Mouse (Mus musculus) left cerebral cortex, adult 9 months (tissue): ENCODE data around the gene Ang.

Experiments
- DNase-seq, 2 experiments: peaks; one replicate each; pipeline ENCODE4 v3.0.0; 2022; ENCODE audit warnings: low spot score in 2 of 2

Ang gene

DNA sequence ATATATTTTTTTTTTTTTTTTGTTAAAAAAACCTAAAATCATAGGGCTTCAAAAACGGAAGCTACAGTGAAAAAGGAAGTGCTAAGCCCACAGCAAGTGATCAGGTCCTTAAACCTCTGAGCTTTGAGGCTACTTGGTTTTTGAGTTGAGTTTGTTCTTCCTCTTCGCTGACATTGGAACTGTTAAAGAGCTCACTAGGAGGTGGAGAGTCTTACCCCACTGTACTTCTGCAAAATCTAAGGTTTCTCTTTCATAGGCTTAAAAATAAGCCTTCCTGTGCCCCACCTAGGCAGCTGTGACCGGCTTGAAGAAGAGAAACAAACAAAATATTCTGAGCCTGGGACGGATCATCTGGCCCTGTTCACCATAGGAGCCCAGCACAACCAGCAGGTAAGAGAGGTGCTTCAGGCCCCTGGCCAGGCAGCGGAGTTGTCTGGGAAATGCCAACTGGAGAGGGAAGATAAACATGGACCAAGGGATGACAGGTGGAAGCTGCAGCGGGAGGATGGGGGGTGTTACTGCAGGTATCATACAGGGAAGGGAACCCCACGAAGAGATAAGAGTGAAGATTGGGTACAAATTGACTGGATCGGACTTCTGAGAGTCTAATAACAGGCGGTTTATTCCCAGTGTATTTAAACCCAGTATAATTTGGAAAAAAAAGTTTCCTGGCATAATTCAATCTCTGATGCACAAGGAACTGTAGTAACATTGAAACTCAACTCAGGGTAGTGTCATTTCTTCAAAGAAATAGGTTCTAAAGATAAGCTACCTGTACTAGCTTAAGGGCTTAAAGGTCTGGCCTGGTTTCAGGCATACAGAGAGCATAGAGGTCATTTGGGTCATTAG lies 38.0 kb downstream of the Ang start:
- no peak for DNase-seq

DNA sequence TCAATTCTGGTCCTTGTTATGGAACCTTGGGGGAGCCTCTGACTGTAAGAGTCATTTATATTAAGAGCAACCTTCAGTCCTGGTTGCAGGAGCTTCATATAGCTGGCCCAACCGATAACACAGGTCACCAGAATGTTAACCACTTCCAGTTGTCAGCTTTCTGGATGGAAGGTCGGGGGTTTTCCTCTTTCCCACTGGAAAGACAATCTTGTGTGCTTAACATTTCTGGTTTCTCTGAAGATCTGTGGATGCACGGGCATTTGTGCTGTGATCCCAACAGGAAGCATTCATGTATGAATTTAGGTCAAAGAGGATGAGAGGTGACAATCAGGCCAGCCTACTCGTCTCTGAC lies 38.6 kb downstream of the Ang start:
- no peak for DNase-seq

DNA sequence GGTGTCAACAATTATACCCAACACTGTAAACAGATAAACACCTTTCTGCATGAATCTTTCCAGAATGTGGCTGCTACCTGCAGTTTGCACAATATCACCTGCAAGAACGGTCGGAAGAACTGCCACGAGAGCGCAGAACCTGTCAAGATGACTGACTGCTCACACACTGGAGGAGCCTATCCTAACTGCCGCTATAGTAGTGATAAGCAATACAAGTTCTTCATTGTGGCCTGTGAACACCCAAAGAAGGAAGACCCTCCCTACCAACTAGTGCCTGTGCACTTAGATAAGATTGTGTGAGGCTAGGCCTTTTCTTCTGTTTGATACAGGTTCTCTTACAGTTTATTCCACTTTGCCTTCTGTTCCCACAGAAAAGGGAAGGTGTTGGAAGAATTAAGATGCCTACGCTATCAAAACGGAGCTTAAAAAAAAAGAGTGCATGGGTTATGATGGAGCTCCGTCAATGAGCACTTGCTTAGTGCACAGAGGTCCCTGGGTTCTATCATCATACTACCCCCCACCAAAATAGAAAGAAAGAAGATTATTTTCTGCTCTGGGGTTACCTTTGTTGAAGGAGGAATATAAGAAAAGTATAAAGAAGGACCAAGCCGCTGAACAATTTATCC lies 39.5 kb downstream of the Ang start:
- no peak for DNase-seq

DNA sequence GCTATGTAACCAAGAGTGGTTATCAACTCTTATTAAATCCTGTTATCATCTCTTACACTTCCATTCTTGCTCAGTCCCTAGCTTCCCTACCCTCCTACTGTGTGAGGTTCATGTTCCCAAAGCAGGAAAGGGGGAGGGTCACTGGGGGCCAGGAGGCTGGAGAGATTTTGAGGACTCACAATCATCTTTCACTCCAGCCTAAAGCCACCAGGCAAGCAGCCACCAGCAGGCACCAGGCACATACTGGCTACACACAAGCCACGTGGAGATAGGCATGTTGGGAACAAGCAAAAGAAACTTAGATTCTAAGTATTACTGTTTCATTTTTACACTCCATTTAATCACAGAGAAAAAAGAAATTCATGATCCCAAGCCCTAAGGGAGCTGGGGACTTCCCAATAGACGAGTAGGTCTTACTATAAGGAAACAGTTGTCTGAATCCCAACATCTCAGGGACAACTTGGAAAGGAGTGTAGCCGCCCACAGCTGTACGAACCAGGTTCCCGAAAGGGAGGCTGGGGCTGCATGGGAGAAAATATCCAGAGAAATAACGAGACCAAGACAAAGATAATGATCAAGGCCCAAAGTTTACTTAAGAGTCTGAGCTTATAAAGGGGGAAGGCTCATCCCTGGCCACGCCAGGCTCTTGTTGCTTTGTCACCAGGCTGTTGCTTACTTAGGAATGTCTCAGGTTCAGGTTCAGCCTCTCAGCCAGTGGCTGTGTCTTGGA lies 40.3 kb downstream of the Ang start:
- DNase-seq: no peak

DNA sequence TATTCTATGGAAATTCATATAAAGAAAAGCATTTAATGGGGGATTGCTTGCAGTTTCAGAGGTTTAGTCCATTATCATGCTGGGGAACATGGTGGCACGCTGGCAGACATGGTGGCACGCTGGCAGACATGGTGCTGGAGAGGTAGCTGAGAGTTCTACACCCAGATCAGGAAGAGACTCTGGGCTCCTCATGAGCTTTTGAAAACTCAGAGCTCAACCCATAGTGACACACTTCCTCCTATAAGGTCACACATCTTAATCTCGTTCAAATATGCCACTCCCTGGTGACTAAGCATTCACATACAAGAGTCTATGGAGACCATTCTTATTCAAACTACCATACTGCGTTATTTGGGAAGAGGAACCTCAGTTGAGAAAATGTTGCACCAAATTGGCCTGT lies 41.4 kb downstream of the Ang start:
- DNase-seq: no peak

DNA sequence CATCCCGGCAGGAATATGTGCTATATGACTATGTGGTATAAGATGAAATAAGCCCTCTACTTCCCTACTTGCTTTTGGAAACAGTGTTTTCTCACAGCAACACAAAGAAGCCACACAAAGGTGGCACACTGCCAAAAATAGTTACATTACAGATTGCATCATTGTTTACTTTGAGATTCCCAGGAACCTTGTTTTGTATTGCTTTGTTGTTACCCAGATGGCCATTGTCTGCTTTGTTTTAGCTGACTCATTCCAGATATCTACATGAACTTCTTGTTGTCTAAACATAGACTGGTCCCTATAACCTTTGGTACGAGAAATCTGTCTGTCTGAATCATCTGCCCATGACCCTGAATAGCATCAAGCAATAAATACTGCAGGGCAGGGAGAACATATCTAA lies 49.4 kb downstream of the Ang start:
- no peak for DNase-seq

DNA sequence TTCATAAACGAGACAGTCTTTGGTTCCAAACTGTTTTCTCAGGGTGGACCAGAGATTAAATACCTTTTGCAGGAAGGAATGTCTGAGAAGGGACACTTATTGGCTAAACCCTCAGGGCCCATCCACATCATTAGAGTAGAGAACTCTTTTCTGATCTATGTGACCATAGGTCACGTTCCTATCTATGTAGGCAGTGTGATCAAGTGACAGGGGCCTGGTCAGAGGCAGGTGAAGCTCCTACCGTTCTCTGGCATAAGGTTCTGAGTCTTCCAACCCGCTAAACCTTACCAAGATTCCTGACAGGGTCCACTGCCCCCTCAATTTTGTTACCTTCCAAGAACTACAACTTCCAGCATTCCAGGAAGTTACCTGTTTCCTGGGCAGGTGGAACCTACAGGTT lies 51.2 kb downstream of the Ang start:
- DNase-seq: no peak

DNA sequence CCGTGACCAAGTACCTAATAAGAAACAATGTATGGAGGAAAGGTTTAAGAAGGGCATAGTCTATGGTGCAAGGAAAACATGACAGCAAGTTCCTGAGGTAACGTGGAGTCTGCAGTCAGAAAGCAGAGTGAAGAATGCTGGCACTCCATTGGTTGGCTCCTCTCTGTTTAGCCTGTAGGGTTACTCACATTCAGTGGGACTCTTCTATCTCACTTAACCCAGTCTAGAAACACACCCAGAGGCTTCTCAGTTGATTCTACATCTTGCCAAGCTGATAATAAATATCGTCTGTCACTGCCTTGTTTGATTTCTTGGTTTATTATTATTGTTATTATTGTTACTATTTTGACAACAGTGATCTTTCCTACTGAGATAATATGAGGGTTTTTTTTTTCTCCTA lies 51.6 kb downstream of the Ang start:
- DNase-seq: no peak

DNA sequence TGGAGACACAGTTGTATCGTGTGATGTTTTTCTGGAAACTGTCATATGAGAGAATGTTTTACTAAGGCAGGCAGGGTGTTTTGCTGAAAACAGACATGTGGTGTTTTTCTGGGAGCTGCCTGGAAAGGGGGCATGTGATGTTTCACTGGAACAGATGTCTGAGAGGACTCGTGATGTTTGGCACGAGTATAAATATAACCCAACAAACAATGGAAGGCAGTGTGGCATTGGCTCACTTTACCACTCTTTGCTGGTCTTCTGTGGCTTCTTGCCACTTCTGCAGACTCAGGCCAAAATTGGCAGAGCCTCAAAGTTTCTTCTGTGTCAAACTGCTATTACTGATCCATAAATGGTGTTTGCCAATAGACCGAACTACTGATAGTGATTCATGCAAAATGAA lies 52.3 kb downstream of the Ang start:
- peak; percentile 23 for DNase-seq

DNA sequence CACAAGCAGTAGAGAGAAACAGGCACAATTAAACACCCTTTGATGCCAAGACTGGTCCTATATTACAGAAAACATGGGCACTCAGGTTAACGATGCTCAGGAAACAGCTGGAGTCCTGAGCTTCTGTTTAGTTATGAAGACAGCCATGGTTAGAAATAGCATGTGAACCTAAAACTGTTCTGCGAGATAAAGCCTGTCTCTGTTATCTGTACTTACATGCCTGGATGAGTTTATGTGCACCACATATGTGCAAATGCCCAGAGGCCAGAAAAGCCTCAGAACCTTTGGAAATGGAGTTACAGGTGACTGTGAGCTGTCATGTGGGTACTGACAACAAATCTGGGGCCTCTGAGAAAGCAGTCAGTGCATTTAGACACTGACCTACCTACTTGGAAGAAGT lies 53.0 kb downstream of the Ang start:
- DNase-seq: no peak

DNA sequence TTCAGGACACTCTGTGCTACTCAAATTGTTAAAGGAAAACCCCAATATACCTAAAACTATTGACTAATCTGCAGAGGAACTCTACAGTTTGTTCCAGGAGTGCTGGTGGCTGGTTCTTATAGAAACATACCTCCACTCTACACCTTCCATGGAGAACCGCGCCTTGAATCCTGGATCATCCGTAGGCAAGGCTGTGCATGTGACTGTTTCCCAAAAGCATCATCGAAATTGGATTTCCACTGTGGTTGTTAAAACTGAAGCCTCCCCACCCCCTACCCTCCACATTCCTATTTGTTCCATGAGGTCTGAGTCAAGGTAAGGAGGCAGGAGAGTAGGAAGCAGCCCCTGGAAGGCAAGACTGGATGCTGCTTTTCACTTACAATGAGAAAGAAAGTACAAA lies 53.5 kb downstream of the Ang start:
- DNase-seq: no peak

DNA sequence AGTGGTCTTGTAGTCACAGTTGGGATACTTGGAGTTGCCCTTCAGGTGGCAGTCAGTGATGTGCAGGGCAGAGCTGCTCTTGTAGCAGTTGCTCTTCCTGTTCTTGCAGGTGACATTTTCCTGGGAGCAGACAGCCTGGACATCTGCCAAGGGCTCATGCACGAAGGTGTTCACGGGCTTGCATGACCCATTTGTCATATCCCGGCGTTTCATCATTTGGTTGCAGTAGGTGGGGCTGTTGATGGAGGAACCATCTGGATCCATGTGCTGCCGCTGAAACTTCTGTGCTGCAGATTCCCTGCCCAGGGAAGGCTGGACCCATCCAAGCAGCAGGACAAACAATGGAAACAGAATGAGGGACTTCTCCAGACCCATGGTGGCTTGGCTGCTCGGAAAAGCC lies 54.6 kb downstream of the Ang start:
- no peak for DNase-seq

DNA sequence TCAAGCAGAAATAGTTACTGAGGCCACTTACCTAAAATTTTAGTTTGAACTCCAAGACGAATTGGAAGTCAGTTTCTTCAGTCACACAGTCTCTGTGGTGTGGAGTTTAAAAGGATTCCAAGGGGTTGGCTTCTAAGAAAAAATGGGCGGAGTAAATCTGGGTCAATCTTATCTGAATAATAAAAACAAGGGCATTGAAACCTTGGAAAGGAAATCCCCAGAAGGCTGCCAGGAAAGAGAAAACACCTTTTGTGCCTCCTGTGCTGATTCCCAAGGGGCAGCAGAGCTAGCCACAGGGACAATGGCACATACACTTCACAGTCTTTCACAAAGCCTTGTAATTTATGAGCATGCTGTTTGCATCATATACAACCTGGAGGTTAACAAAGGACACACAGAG lies 55.7 kb downstream of the Ang start, which contains the start of gene Rnase1:
Gene Rnase1, minus strand, starts transcription at position 101 of the 400 bp plus-strand sequence.
- no peak for DNase-seq

DNA sequence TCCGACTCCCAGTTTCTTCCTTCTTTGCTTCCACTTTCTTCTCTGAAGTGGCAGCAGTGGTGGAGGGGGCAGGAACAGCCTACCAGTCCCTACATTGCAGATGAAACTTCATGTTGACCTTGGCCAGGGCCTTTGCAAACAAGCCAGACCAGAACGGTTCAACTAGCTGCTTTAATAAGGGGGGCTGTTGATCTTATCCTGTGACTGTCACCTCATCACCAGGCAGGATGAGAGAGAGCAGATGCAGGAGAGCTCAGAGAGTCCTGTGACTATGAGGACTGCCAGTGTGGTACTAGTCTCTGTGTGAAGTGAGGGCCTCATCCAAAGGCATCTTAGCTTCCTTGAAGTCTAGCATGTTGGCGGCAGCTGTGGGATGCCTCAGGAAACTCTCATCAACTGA lies 57.1 kb downstream of the Ang start:
- DNase-seq: no peak

DNA sequence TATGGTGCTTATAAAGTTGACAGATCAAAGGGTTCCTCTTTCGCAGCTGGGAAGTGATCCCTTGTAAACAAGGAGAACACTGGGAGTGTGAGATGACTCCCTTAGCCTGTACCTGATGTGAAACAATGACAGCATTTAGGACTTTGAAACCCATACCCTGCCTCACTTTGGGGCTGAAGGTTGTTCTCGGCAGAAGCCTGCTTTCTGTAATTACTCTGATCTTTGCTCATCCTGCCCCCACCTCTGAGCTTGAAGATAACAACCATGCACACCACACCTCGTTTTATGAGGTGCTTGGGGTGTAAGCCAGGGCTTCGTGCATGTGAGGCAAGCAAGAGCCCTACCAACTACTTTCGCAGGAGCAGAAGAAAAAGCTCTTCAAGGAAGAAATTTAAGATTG lies 58.2 kb downstream of the Ang start:
- no peak for DNase-seq

DNA sequence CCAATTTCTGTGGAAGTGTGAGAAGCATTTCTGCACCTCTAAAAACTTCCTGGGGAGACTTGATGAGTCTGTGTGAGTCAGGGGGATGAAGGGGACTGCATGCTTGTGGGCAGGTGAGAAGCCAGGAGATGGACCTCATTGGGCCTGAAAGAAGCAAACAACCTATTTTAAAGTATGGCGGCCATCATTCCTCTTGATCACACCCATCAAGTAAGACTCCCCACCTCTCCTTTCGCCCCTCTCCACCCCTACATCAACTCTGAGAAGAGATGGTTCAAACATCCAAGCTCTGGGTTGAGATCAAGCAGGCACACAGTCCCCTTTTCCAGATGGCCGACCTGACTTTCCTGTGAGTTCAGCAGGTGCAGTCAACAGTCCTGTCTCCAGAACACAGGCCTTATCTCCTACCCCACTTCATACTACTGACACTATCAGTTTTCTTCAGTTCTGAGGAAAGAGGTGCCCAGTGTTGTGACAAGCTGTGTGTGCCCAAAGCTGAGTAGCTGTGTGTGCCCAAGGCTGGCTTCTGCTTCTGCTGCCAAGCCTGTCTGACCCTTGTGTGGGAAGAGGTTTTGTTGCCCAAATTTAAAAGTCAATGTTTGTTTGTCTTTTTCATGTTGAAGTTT lies 59.4 kb downstream of the Ang start:
- DNase-seq: no peak
